Mouse (Mus musculus): ENCODE measurements around the gene Sgce. TPM values are rescaled to one million over a fixed set of nuclear protein-coding genes. Genes with fewer than 3 reads are reported as not detected.
"Not testable (repeated sequence)": the region's sequence is repeated elsewhere in the genome, so short reads cannot be mapped to it uniquely, and the experiment has no call there.

Sgce gene
- total RNA-seq, 2 experiments from 2014 or later, result 30.0 to 30.1 TPM

- intact Hi-C loops (cut with DNase I), result no loop called here
- DNase-seq (ENCODE audit: extremely low spot score in 1 of 2, low spot score in 2 of 2), result no peak
Measured at GRCm38 (mm10) chr6:4664313-4664712, 82.7 kb downstream of the Sgce start.

- no peak for DNase-seq (ENCODE audit: extremely low spot score in 1 of 2, low spot score in 2 of 2)
- intact Hi-C loops (cut with DNase I), result no loop called here
Measured at GRCm38 (mm10) chr6:4663516-4663915, 83.5 kb downstream of the Sgce start.

- DNase-seq (ENCODE audit: extremely low spot score in 1 of 2, low spot score in 2 of 2), result no peak
- intact Hi-C loops (cut with DNase I), result no loop called here
Measured at GRCm38 (mm10) chr6:4658861-4659260, 88.1 kb downstream of the Sgce start.

- DNase-seq (ENCODE audit: extremely low spot score in 1 of 2, low spot score in 2 of 2), result no peak
- intact Hi-C loops (cut with DNase I), result no loop called here
Measured at GRCm38 (mm10) chr6:4655924-4656323, 91.1 kb downstream of the Sgce start.

GRCm38 (mm10) chr6:4655466-4655865 is 91.5 kb downstream of the Sgce start:
- intact Hi-C loops (cut with DNase I), result no loop called here
- DNase-seq (ENCODE audit: extremely low spot score in 1 of 2, low spot score in 2 of 2), result no peak

GRCm38 (mm10) chr6:4653741-4654140 is 93.3 kb downstream of the Sgce start:
- intact Hi-C loops (cut with DNase I), result not testable (repeated sequence)

GRCm38 (mm10) chr6:4652596-4653134 is 94.3 kb downstream of the Sgce start:
- intact Hi-C loops (cut with DNase I), result no loop called here
- DNase-seq (ENCODE audit: extremely low spot score in 1 of 2, low spot score in 2 of 2), result no peak

More at GRCm38 (mm10) chr6:4653741-4654140, 93.3 kb downstream of the Sgce start:
- DNase-seq (ENCODE audit: extremely low spot score in 1 of 2, low spot score in 2 of 2), result not testable (repeated sequence)

- intact Hi-C loops (cut with DNase I), result no loop called here
- no peak for DNase-seq (ENCODE audit: extremely low spot score in 1 of 2, low spot score in 2 of 2)
Measured at GRCm38 (mm10) chr6:4647351-4647750, 99.7 kb downstream of the Sgce start.

- no peak for DNase-seq (ENCODE audit: extremely low spot score in 1 of 2, low spot score in 2 of 2)
- intact Hi-C loops (cut with DNase I), result no loop called here
Measured at GRCm38 (mm10) chr6:4642068-4642467, 104.9 kb downstream of the Sgce start.

GRCm38 (mm10) chr6:4634804-4635203 is 112.2 kb downstream of the Sgce start:
- intact Hi-C loops (cut with DNase I), result no loop called here
- no peak for DNase-seq (ENCODE audit: extremely low spot score in 1 of 2, low spot score in 2 of 2)

GRCm38 (mm10) chr6:4633189-4633588 is 113.8 kb downstream of the Sgce start:
- intact Hi-C loops (cut with DNase I), result no loop called here
- no peak for DNase-seq (ENCODE audit: extremely low spot score in 1 of 2, low spot score in 2 of 2)

GRCm38 (mm10) chr6:4631464-4631863 is 115.5 kb downstream of the Sgce start:
- intact Hi-C loops (cut with DNase I), result no loop called here
- DNase-seq (ENCODE audit: extremely low spot score in 1 of 2, low spot score in 2 of 2), result no peak

Other genes starting within 250 kb of the Sgce start
- gene Col1a2, start 242.4 kb downstream of the Sgce start, total RNA-seq (2021), result 10 to 100 TPM; 47.2 to 53.0 TPM
- 10 to 100 TPM; 53.0 to 63.8 TPM for gene Casd1, start 146.4 kb downstream of the Sgce start, total RNA-seq (2021)
- gene Peg10, start 99 bp upstream of the Sgce start, total RNA-seq (2021), result 10 to 100 TPM; 10.7 to 11.6 TPM
- gene Ppp1r9a, start 155.7 kb upstream of the Sgce start, total RNA-seq (2021), result 100 to 1,000 TPM; 123 to 128 TPM

Measured in left cerebral cortex, postnatal 10 days (tissue).